In genomic region chr2:103901457-103901856, GRCm38 (mm10) we compare ENCODE assay signal across 10 mouse cellular contexts. TPM values are rescaled to one million over a fixed set of nuclear protein-coding genes. Genes with fewer than 3 reads are reported as not detected.
DNase-seq lines count a peak whose midpoint lies in the region; ATAC-seq and TF ChIP-seq lines count a peak whose summit lies in the region.
"Had no signal": no experiment of that assay in that cellular context is flagged by ENCODE, and none has a peak within 500 bp of the region (broad histone marks: within the 10 kb centered on the region; RNA-seq: fewer than 3 reads in every experiment).

No protein-coding gene starts in this region.

- DNase-seq in heart, adult 2 months: no peak
- DNase-seq in heart, adult 8-10 months (ENCODE audit: low spot score): no peak
- peak; percentile 42 for DNase-seq in adrenal gland, postnatal 14 days
- peak; percentile 68 for DNase-seq in kidney, adult 9 months
- DNase-seq in lung, postnatal 0 days (ENCODE audit: low spot score): peak; percentile 80
- DNase-seq in cerebellum, adult 9-11 months: no peak
- DNase-seq in cerebellum, adult 2 months: no peak

- no peaks in the 10 kb centered on the region for H3K79me2 ChIP-seq in heart, adult 2 months (replicated peaks; ENCODE audit: control insufficient read depth, insufficient read depth, low read length)

- no peak for TF ChIP-seq CTCF in heart, adult 2 months (IDR thresholded peaks at IDR 0.05)
- no peak for TF ChIP-seq CTCF in lung, postnatal 0 days (IDR thresholded peaks at IDR 0.05)
- no peak for TF ChIP-seq CTCF in cerebellum, adult 2 months (IDR thresholded peaks at IDR 0.05; ENCODE audit: borderline replicate concordance, insufficient read depth, low read depth, low read length)

- peaks cover 23% of the 10 kb centered on the region for H3K4me1 ChIP-seq in heart, adult 2 months (ENCODE audit: control insufficient read depth, insufficient read depth, low read length)
- H3K4me1 ChIP-seq in lung, postnatal 0 days (ENCODE audit: insufficient read depth, low read depth, low read length): peaks cover 8% of the 10 kb centered on the region; the same call in 1 of the 2 replicates
- H3K4me1 ChIP-seq in forebrain, embryonic 13.5 days: peaks cover 14% of the 10 kb centered on the region
- H3K4me1 ChIP-seq in cerebellum, adult 2 months (ENCODE audit: control insufficient read depth, insufficient read depth, low read length): no peaks in the 10 kb centered on the region

- WGBS in heart, adult 2 months: 92% methylated on average over 1 of the region's 1 CpGs
- 67% methylated on average over 1 of the region's 1 CpGs for WGBS in lung, postnatal 0 days
- WGBS in forebrain, embryonic 13.5 days: 90% methylated on average over 1 of the region's 1 CpGs
- WGBS in cerebellum, adult 2 months: 94% methylated on average over 1 of the region's 1 CpGs

- H3K9ac ChIP-seq in heart, adult 2 months (ENCODE audit: low read depth, low read length): no peak overlapping the region
- H3K9ac ChIP-seq in lung, postnatal 0 days (replicated peaks; ENCODE audit: low read depth): no peak overlapping the region
- no peak overlapping the region for H3K9ac ChIP-seq in forebrain, embryonic 13.5 days
- H3K9ac ChIP-seq: embryonic facial prominence, embryonic 15.5 days; hindbrain, embryonic 13.5 days had no signal

- no peaks in the 10 kb centered on the region for H3K27me3 ChIP-seq in heart, adult 2 months (ENCODE audit: control insufficient read depth, insufficient read depth, low read length)
- no peaks in the 10 kb centered on the region for H3K27me3 ChIP-seq in lung, postnatal 0 days (replicated peaks; ENCODE audit: insufficient read depth, low read length)
- no peaks in the 10 kb centered on the region for H3K27me3 ChIP-seq in forebrain, embryonic 13.5 days
- no peaks in the 10 kb centered on the region for H3K27me3 ChIP-seq in cerebellum, adult 2 months (ENCODE audit: control insufficient read depth, insufficient read depth, low read length)
- H3K27me3 ChIP-seq: embryonic facial prominence, embryonic 15.5 days had no signal

- intact Hi-C loops in heart, adult 2 months (cut with DNase I): no loop called here

- ATAC-seq in lung, postnatal 0 days: peak; percentile 84
- no peak for ATAC-seq in forebrain, embryonic 13.5 days

- no peaks in the 10 kb centered on the region for H3K9me3 ChIP-seq in lung, postnatal 0 days (ENCODE audit: low read length)
- no peaks in the 10 kb centered on the region for H3K9me3 ChIP-seq in forebrain, embryonic 13.5 days (replicated peaks)
- H3K9me3 ChIP-seq: embryonic facial prominence, embryonic 15.5 days; hindbrain, embryonic 13.5 days had no signal

- no peak overlapping the region for H3K4me2 ChIP-seq in lung, postnatal 0 days (replicated peaks; ENCODE audit: low read depth, low read length)
- no peak overlapping the region for H3K4me2 ChIP-seq in forebrain, embryonic 13.5 days
- H3K4me2 ChIP-seq: embryonic facial prominence, embryonic 15.5 days; hindbrain, embryonic 13.5 days had no signal

- peaks cover 2% of the 10 kb centered on the region; the same call in 1 of the 2 replicates for H3K36me3 ChIP-seq in heart, adult 2 months (ENCODE audit: control insufficient read depth, insufficient read depth, low read length)
- no peaks in the 10 kb centered on the region for H3K36me3 ChIP-seq in lung, postnatal 0 days (ENCODE audit: insufficient read depth, low read length)
- H3K36me3 ChIP-seq in forebrain, embryonic 13.5 days (ENCODE audit: poor library complexity, severe bottlenecking): no peaks in the 10 kb centered on the region
- H3K36me3 ChIP-seq: embryonic facial prominence, embryonic 15.5 days; hindbrain, embryonic 13.5 days had no signal

- no peak for TF ChIP-seq POLR2A in heart, adult 2 months (IDR thresholded peaks at IDR 0.05; ENCODE audit: insufficient read depth, low read depth, low read length)
- no peak for TF ChIP-seq POLR2A in cerebellum, adult 2 months (IDR thresholded peaks at IDR 0.05; ENCODE audit: borderline replicate concordance, insufficient read depth, low read length)

- peak overlapping the region; percentile 21; the same call in 1 of the 2 replicates for H3K27ac ChIP-seq in heart, adult 2 months
- 0 out of 2 replicates have a peak overlapping the region, but pooled peaks have one; percentile 4 for H3K27ac ChIP-seq in lung, postnatal 0 days (ENCODE audit: low read length)
- H3K27ac ChIP-seq in forebrain, embryonic 13.5 days: no peak overlapping the region
- no peak overlapping the region for H3K27ac ChIP-seq in cerebellum, adult 2 months (ENCODE audit: insufficient read depth, low read length)
- H3K27ac ChIP-seq: embryonic facial prominence, embryonic 15.5 days had no signal

- H3K4me3 ChIP-seq in heart, adult 2 months: no peak overlapping the region
- no peak overlapping the region for H3K4me3 ChIP-seq in lung, postnatal 0 days (ENCODE audit: low read depth, low read length)
- no peak overlapping the region for H3K4me3 ChIP-seq in forebrain, embryonic 13.5 days
- no peak overlapping the region for H3K4me3 ChIP-seq in cerebellum, adult 2 months (replicated peaks; ENCODE audit: insufficient read depth, low read depth, low read length)
- H3K4me3 ChIP-seq: embryonic facial prominence, embryonic 15.5 days; hindbrain, embryonic 13.5 days had no signal

- TF ChIP-seq EP300 in heart, adult 2 months (IDR thresholded peaks at IDR 0.05; ENCODE audit: insufficient read depth, low read depth, low read length): no peak
- TF ChIP-seq EP300 in lung, postnatal 0 days (IDR thresholded peaks at IDR 0.05): peak; percentile 85

RNA-seq across cellular contexts. Expression of gene Lmo2, which starts 56.3 kb away (rescaled TPM):
- 10 to 100 TPM; 19.8 to 25.3 TPM for total RNA-seq in heart, adult 2 months (2021)
- polyA plus RNA-seq in heart, adult 2 months (2012; rRNA removed): 17.7 and 19.5 TPM in 2 replicates
- total RNA-seq in heart, adult 8-10 months (2022): 10 to 100 TPM; 25.6 to 27.7 (median 26.0) TPM
- total RNA-seq in adrenal gland, postnatal 14 days (2021): 28.5 and 30.2 TPM in 2 replicates
- 30.6 and 46.5 TPM in 2 replicates for polyA plus RNA-seq in lung, postnatal 0 days (2015; fragmentation: Nextera tagmentation; extraction: Ambion mirVana)
- polyA plus RNA-seq in forebrain, embryonic 13.5 days (2015; fragmentation: Nextera tagmentation; extraction: Ambion mirVana): 19.8 and 23.3 TPM in 2 replicates
- 26.0 and 29.2 TPM in 2 replicates for polyA plus RNA-seq in cerebellum, adult 2 months (2012; rRNA removed)

Comparison
In these comparisons a context has a peak if more than half of its experiments do, and no peak if none do; other contexts are left out.
1. DNase-seq: peak in adrenal gland, postnatal 14 days (single experiment), kidney, adult 9 months (single experiment) and lung, postnatal 0 days (single experiment); none in heart, adult 2 months (0 of 2), heart, adult 8-10 months (single experiment), cerebellum, adult 9-11 months (single experiment) and cerebellum, adult 2 months (0 of 2).
2. H3K27ac ChIP-seq: peak in heart, adult 2 months (single experiment) and lung, postnatal 0 days (single experiment); none in forebrain, embryonic 13.5 days (single experiment) and cerebellum, adult 2 months (single experiment).